Mouse (Mus musculus): ENCODE results near the gene Arhgap32. TPM values are rescaled to one million over a fixed set of nuclear protein-coding genes. Genes with fewer than 3 reads are reported as not detected.
A peak's percentile ranks its signal among the peaks of the same experiment; 100 is the strongest.

The Arhgap32 gene
- polyA plus RNA-seq, 1 experiment: 1.5 TPM

DNA sequence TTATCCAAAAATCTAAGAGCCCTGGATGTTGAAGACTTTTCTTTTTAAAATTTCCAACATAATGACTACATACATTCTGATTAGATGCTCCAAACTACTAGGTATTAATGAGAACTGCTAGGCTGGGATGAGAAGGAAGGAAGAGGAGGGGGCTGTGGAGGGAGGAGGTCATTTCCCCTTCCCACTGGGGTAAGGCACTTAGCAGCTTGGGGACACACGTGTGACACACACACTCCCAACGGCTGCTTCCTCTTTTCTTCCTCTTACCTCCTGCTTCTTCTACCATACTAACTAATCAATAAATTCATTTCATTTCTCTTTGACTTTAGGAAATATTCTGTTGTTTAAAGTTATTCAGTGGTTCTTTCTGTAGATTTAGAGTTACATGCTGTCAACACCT lies 65.2 kb downstream of the Arhgap32 start:
- Histone ChIP-seq H3K27ac (ENCODE audit: insufficient read depth, low read length) (no peak overlapping the region), H3K27me3 (ENCODE audit: control insufficient read depth, insufficient read depth, low read length) (no peaks in the 10 kb centered on the region), H3K4me3 (ENCODE audit: extremely low read depth, insufficient read depth, insufficient read length) (no peak overlapping the region), H3K4me1 (ENCODE audit: control insufficient read depth, insufficient read depth, insufficient read length) (no peaks in the 10 kb centered on the region), H3K36me3 (ENCODE audit: control insufficient read depth, insufficient read depth, low read length) (no peaks in the 10 kb centered on the region)
- TF ChIP-seq CTCF (IDR thresholded peaks at IDR 0.05; ENCODE audit: extremely low read depth, insufficient read depth, insufficient read length, insufficient replicate concordance): no peak
- TF ChIP-seq POLR2A (IDR thresholded peaks at IDR 0.05; ENCODE audit: low read depth, low read length): no peak
- WGBS: 14% methylated on average over 2 of the region's 2 CpGs
- DNase-seq (ENCODE audit: low read depth in 1 of 2, low spot score in 2 of 2): no peak

DNA sequence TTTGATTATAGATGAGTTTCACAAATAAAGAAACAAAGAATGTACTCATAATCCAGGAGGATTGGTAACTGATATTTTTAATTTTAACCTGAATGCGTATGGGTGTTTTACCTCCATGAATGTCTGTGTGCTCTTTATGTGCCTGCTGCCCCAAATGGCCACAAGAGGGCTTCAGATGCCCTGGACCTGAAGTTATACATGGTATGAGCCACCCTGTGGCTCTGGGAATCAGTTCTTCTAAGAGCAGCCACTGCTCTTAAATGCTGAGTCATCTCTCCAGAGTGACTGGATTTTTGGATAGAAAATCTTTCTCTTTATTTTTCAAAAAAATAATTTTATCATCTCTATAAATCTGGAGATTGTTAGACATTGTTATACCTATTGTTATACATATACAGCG lies 70.6 kb downstream of the Arhgap32 start:
- WGBS: 90% methylated on average over 2 of the region's 2 CpGs
- no peak for DNase-seq (ENCODE audit: low read depth in 1 of 2, low spot score in 2 of 2)
- Histone ChIP-seq H3K4me3 (ENCODE audit: extremely low read depth, insufficient read depth, insufficient read length) (no peak overlapping the region), H3K27me3 (ENCODE audit: control insufficient read depth, insufficient read depth, low read length) (no peaks in the 10 kb centered on the region), H3K36me3 (ENCODE audit: control insufficient read depth, insufficient read depth, low read length) (no peaks in the 10 kb centered on the region), H3K27ac (ENCODE audit: insufficient read depth, low read length) (no peak overlapping the region), H3K4me1 (ENCODE audit: control insufficient read depth, insufficient read depth, insufficient read length) (no peaks in the 10 kb centered on the region)
- peak; percentile 20; the same call in 1 of the 2 replicates for TF ChIP-seq CTCF (IDR thresholded peaks at IDR 0.05; ENCODE audit: extremely low read depth, insufficient read depth, insufficient read length, insufficient replicate concordance)
- TF ChIP-seq POLR2A (IDR thresholded peaks at IDR 0.05; ENCODE audit: low read depth, low read length): no peak

DNA sequence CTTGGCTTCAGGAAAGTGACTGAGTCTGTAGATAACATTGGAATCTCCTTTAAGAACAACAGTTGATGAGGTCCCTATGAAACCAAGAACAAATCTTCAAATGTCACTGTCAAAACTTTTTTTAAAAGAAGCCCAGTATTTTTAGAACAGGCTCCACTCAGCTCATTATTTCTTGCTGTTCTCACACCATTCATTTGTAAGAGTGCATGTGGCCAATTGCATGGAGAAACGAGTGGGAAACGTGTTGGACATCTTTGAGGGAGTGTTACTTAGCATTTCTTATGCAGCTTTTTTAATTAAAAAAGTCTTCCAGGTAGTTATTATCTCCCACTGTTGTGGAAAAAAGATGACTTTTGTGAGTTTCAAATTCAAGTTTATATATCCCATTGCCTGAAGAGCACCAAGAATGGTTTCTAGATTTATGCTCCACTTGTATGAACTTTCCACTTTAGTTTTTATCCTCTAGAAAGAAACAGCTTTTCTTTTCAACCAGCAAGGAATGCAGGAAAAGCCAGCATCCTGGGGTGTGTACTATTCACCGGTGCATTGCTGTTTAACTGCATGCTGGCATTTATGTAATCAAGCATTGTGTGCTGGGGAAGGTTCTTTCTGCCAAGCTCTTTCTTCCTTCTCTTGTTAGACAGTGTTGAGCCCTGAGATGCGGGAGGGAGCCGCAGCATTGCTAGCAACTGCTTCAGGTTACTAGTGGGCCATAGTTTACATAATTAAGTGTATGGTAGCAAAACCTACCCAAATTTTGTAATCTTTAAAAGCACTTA lies 76.5 kb downstream of the Arhgap32 start:
- no peaks in the 10 kb centered on the region for H3K36me3 ChIP-seq (ENCODE audit: control insufficient read depth, insufficient read depth, low read length)
- no peaks in the 10 kb centered on the region for H3K4me1 ChIP-seq (ENCODE audit: control insufficient read depth, insufficient read depth, insufficient read length)
- no peaks in the 10 kb centered on the region for H3K27me3 ChIP-seq (ENCODE audit: control insufficient read depth, insufficient read depth, low read length)
- no peak for DNase-seq (ENCODE audit: low read depth in 1 of 2, low spot score in 2 of 2)
- H3K27ac ChIP-seq (ENCODE audit: insufficient read depth, low read length): no peak overlapping the region
- H3K4me3 ChIP-seq (ENCODE audit: extremely low read depth, insufficient read depth, insufficient read length): no peak overlapping the region
- 86% methylated on average over 5 of the region's 5 CpGs for WGBS
- TF ChIP-seq CTCF (IDR thresholded peaks at IDR 0.05; ENCODE audit: extremely low read depth, insufficient read depth, insufficient read length, insufficient replicate concordance) (no peak), POLR2A (IDR thresholded peaks at IDR 0.05; ENCODE audit: low read depth, low read length) (no peak)

DNA sequence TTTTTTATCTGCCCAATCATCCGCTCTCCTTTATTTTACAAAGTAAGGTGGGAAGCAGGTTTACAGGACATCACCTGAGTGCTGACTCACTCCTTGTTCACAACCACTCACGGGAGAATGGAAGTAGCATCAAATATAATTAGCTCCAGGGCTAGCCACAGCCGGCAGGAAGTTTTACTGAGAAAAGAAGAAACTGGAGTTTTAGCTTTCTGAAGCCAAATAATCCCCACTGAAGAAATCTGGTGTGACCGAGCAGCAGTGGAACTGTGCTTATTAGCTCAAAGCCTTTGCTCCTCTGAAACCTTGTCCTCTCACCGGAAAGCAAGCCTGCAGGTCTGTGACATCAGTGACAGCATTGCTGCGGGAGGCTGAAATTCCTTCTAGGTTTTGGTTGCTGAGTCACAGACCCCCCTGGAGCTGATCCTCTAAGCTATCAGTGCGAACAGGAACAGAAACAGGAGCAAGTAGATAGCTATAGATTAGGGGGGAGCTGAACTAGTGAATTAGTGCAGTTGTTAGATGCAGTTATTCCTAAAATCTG lies 88.6 kb downstream of the Arhgap32 start:
- DNase-seq (ENCODE audit: low read depth in 1 of 2, low spot score in 2 of 2): no peak
- Histone ChIP-seq H3K4me3 (ENCODE audit: extremely low read depth, insufficient read depth, insufficient read length) (no peak overlapping the region), H3K27me3 (ENCODE audit: control insufficient read depth, insufficient read depth, low read length) (no peaks in the 10 kb centered on the region), H3K4me1 (ENCODE audit: control insufficient read depth, insufficient read depth, insufficient read length) (no peaks in the 10 kb centered on the region), H3K36me3 (ENCODE audit: control insufficient read depth, insufficient read depth, low read length) (no peaks in the 10 kb centered on the region), H3K27ac (ENCODE audit: insufficient read depth, low read length) (no peak overlapping the region)
- TF ChIP-seq CTCF (IDR thresholded peaks at IDR 0.05; ENCODE audit: extremely low read depth, insufficient read depth, insufficient read length, insufficient replicate concordance): no peak
- no peak for TF ChIP-seq POLR2A (IDR thresholded peaks at IDR 0.05; ENCODE audit: low read depth, low read length)
- WGBS: 66% methylated on average over 7 of the region's 7 CpGs

DNA sequence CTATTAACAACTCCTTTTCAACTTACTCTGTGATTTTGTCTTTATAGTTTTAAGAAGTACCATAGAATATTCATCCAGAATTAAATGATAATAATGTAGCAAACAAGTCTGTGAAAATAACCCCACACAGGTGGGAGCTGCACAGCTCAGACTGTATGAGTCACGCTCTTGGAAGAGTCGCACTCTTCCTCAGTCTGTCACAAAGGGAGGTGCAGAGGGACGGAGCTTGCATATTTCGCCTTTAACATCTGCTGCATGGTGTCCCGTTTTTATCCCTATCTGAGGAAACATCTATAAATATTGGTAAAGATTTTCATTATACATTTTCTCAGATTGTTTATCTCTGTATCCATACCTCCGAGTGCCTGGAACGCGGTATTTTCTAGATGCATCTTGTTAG lies 91.2 kb downstream of the Arhgap32 start:
- H3K4me3 ChIP-seq (ENCODE audit: extremely low read depth, insufficient read depth, insufficient read length): no peak overlapping the region
- no peaks in the 10 kb centered on the region for H3K36me3 ChIP-seq (ENCODE audit: control insufficient read depth, insufficient read depth, low read length)
- DNase-seq (ENCODE audit: low read depth in 1 of 2, low spot score in 2 of 2): no peak
- no peak overlapping the region for H3K27ac ChIP-seq (ENCODE audit: insufficient read depth, low read length)
- no peaks in the 10 kb centered on the region for H3K27me3 ChIP-seq (ENCODE audit: control insufficient read depth, insufficient read depth, low read length)
- WGBS: 92% methylated on average over 8 of the region's 8 CpGs
- no peaks in the 10 kb centered on the region for H3K4me1 ChIP-seq (ENCODE audit: control insufficient read depth, insufficient read depth, insufficient read length)
- TF ChIP-seq POLR2A (IDR thresholded peaks at IDR 0.05; ENCODE audit: low read depth, low read length) (no peak), CTCF (IDR thresholded peaks at IDR 0.05; ENCODE audit: extremely low read depth, insufficient read depth, insufficient read length, insufficient replicate concordance) (no peak)

DNA sequence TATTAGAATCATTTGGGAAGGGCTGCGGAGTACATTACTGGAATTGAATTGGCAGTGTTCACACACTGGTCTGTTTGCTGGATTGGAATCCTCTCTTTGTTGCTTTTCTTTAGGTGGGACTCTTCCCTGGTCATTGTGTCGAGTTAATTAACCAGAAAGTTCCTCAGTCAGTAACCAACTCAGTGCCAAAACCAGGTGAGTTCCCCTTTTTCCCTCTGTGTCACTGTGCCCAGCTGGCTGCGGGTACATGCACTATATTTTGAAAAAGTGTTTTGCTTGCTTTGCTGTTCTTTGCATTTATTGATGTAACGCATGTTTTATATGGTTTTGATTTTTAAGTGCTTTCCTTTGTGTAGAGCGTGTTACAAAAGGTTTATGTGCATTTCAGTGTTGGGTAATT lies 92.1 kb downstream of the Arhgap32 start:
- Histone ChIP-seq H3K27ac (ENCODE audit: insufficient read depth, low read length) (no peak overlapping the region), H3K4me1 (ENCODE audit: control insufficient read depth, insufficient read depth, insufficient read length) (no peaks in the 10 kb centered on the region), H3K36me3 (ENCODE audit: control insufficient read depth, insufficient read depth, low read length) (no peaks in the 10 kb centered on the region), H3K27me3 (ENCODE audit: control insufficient read depth, insufficient read depth, low read length) (no peaks in the 10 kb centered on the region), H3K4me3 (ENCODE audit: extremely low read depth, insufficient read depth, insufficient read length) (no peak overlapping the region)
- DNase-seq (ENCODE audit: low read depth in 1 of 2, low spot score in 2 of 2): no peak
- WGBS: 65% methylated on average over 5 of the region's 5 CpGs
- no peak for TF ChIP-seq POLR2A (IDR thresholded peaks at IDR 0.05; ENCODE audit: low read depth, low read length)
